Mouse (Mus musculus) Patski (cell line): ENCODE results near the gene Ell2. TPM values are rescaled to one million over a fixed set of nuclear protein-coding genes. Genes with fewer than 3 reads are reported as not detected.

Source experiments
- ATAC-seq: fragments of 100-300 bp; one replicate; pipeline ENCODE4 v1.8.0; 2021
- CTCF ChIA-PET: fragments of 350-600 bp; sonication (Branson Sonifier 250); formaldehyde crosslinking; loops from one replicate; lab custom pipeline; 2022; ENCODE audit warnings: inconsistent platforms; lab: Charles Lee
- POLR2A ChIA-PET: fragments of 350-600 bp; sonication (Branson Sonifier 250); formaldehyde crosslinking; loops from one replicate; lab custom pipeline; 2022; ENCODE audit warnings: antibody characterized with exemption, inconsistent platforms; lab: Charles Lee
- DNase-seq: peaks from one replicate; pipeline ENCODE4 v3.0.0-alpha.2; 2011; ENCODE audit warnings: low read depth, low spot score
- H3K27me3 ChIP-seq: fragments of 371-371 bp; one replicate; pipeline ENCODE4 v1.5.1; 2021
- CTCF ChIP-seq: fragments of 100-300 bp; IDR thresholded peaks from one replicate; pipeline ENCODE4 v1.5.1; 2021
- in situ Hi-C: fragments of 300-500 bp; cut with MboI; formaldehyde crosslinking; loops from 3 replicates; pipeline ENCODE4 v1.11.1; 2018; ENCODE audit warnings: low pct_unique_long_range_greater_than_20kb, mixed read lengths
- polyA plus RNA-seq: library from polyadenylated mRNA; unstranded; gene quantifications from one replicate; pipeline ENCODE4 v1.2.3, GENCODE M21; 2021

The Ell2 gene
- polyA plus RNA-seq, 1 experiment from 2014 or later, result 11.6 TPM

GRCm38 (mm10) chr13:75793863-75794629 is 87.5 kb downstream of the Ell2 start:
- DNase-seq, result no peak
- no peak for TF ChIP-seq CTCF
- CTCF ChIA-PET, result interaction anchor here (1.2 to 1.4 kb wide), 2 partner anchors 9 to 565 kb away, joined by 3 to 4 read pairs; no protein-coding TSS in a partner anchor
- POLR2A ChIA-PET, result interaction anchor here (0.6 to 0.7 kb wide), 2 partner anchors 86 to 184 kb away, joined by 3 to 6 read pairs; no protein-coding TSS in a partner anchor
- in situ Hi-C loops, result no loop called here
- no peak for ATAC-seq
- no peaks in the 10 kb centered on the region for H3K27me3 ChIP-seq

- in situ Hi-C loops, result loop anchor here (5.0 kb wide), 2 partner anchors 90 to 570 kb away; partner anchors contain the start of gene Ell2
- peak; percentile 98 for TF ChIP-seq CTCF
- peak; percentile 84 for DNase-seq
- H3K27me3 ChIP-seq, result no peaks in the 10 kb centered on the region
- ChIA-PET POLR2A (no interaction called here), CTCF (interaction anchor here (0.6 to 1.8 kb wide), 6 partner anchors 9 to 572 kb away, joined by 3 to 8 read pairs (median 4); no protein-coding TSS in a partner anchor)
- ATAC-seq, result peak; percentile 96
Measured at GRCm38 (mm10) chr13:75797369-75798141, 91.0 kb downstream of the Ell2 start.

- ChIA-PET POLR2A (interaction anchor here (0.7 kb wide), 1 partner anchor 992 kb away, joined by 4 read pairs; no protein-coding TSS in a partner anchor), CTCF (interaction anchor here (0.6 to 1.8 kb wide), 6 partner anchors 10 to 573 kb away, joined by 3 to 8 read pairs (median 4); no protein-coding TSS in a partner anchor)
- in situ Hi-C loops, result loop anchor here (5.0 kb wide), 2 partner anchors 91 to 571 kb away; partner anchors contain the start of gene Ell2
- ATAC-seq, result peak; percentile 91
- no peaks in the 10 kb centered on the region for H3K27me3 ChIP-seq
- no peak for TF ChIP-seq CTCF
- DNase-seq, result peak; percentile 60
Measured at GRCm38 (mm10) chr13:75798413-75799302, 92.1 kb downstream of the Ell2 start.

- DNase-seq (no peak), ATAC-seq (no peak)
- POLR2A ChIA-PET, result no interaction called here
- no peaks in the 10 kb centered on the region for H3K27me3 ChIP-seq
- in situ Hi-C loops, result loop anchor here (5.0 kb wide), 2 partner anchors 92 to 572 kb away; partner anchors contain the start of gene Ell2
- CTCF ChIA-PET, result no interaction called here
- TF ChIP-seq CTCF, result no peak
Measured at GRCm38 (mm10) chr13:75799421-75799820, 92.9 kb downstream of the Ell2 start.

GRCm38 (mm10) chr13:75807969-75808368 is 101.4 kb downstream of the Ell2 start:
- no peak for ATAC-seq
- H3K27me3 ChIP-seq, result no peaks in the 10 kb centered on the region
- ChIA-PET CTCF (no interaction called here), POLR2A (no interaction called here)
- no peak for TF ChIP-seq CTCF
- in situ Hi-C loops, result loop anchor here (5.0 kb wide), 1 partner anchor 64 kb away; no protein-coding TSS in a partner anchor
- no peak for DNase-seq

- ChIA-PET POLR2A (no interaction called here), CTCF (interaction anchor here (0.9 kb wide), 1 partner anchor 10 kb away, joined by 3 read pairs; no protein-coding TSS in a partner anchor)
- DNase-seq, result no peak
- in situ Hi-C loops, result loop anchor here (5.0 kb wide), 1 partner anchor 62 kb away; no protein-coding TSS in a partner anchor
- no peak for ATAC-seq
- H3K27me3 ChIP-seq, result no peaks in the 10 kb centered on the region
- TF ChIP-seq CTCF, result no peak
Measured at GRCm38 (mm10) chr13:75809957-75810356, 103.4 kb downstream of the Ell2 start.

- DNase-seq (no peak), ATAC-seq (no peak)
- no peaks in the 10 kb centered on the region for H3K27me3 ChIP-seq
- no peak for TF ChIP-seq CTCF
- in situ Hi-C loops, result no loop called here
- CTCF ChIA-PET, result no interaction called here
- POLR2A ChIA-PET, result no interaction called here
Measured at GRCm38 (mm10) chr13:75817183-75817582, 110.6 kb downstream of the Ell2 start.

GRCm38 (mm10) chr13:75818486-75818885 is 111.9 kb downstream of the Ell2 start:
- no peaks in the 10 kb centered on the region for H3K27me3 ChIP-seq
- ChIA-PET CTCF (interaction anchor here (1.0 kb wide), 1 partner anchor 42 kb away, joined by 5 read pairs; no protein-coding TSS in a partner anchor), POLR2A (interaction anchor here (1.3 kb wide), 1 partner anchor 23 kb away, joined by 4 read pairs; no protein-coding TSS in a partner anchor)
- ATAC-seq (no peak), DNase-seq (no peak)
- in situ Hi-C loops, result no loop called here
- no peak for TF ChIP-seq CTCF
